Comparison of ENCODE assay signal across 13 mouse cellular contexts in genomic region chr1:54749961-54750360, GRCm38 (mm10).
DNase-seq lines count a peak whose midpoint lies in the region; ATAC-seq and TF ChIP-seq lines count a peak whose summit lies in the region.
"Had no signal": no experiment of that assay in that cellular context is flagged by ENCODE, and none has a peak within 500 bp of the region (broad histone marks: within the 10 kb centered on the region; RNA-seq: fewer than 3 reads in every experiment).

No protein-coding gene starts in this region.

- no peak overlapping the region for H3K9ac ChIP-seq in hindbrain, embryonic 15.5 days
- no peak overlapping the region for H3K9ac ChIP-seq in midbrain, embryonic 16.5 days (ENCODE audit: low read depth, low read length)
- no peak overlapping the region for H3K9ac ChIP-seq in midbrain, embryonic 14.5 days (replicated peaks; ENCODE audit: low read length)
- H3K9ac ChIP-seq in heart, postnatal 0 days (replicated peaks; ENCODE audit: low read depth, low read length), result no peak overlapping the region
- H3K9ac ChIP-seq: forebrain, embryonic 13.5 days had no signal

- no peak overlapping the region for H3K4me3 ChIP-seq in hindbrain, embryonic 15.5 days
- no peak overlapping the region for H3K4me3 ChIP-seq in hindbrain, embryonic 10.5 days
- H3K4me3 ChIP-seq in midbrain, embryonic 16.5 days (ENCODE audit: low read depth, low read length), result no peak overlapping the region
- H3K4me3 ChIP-seq in midbrain, embryonic 14.5 days (replicated peaks; ENCODE audit: low read depth, low read length), result no peak overlapping the region
- H3K4me3 ChIP-seq in heart, postnatal 0 days (ENCODE audit: low read depth, low read length), result no peak overlapping the region
- H3K4me3 ChIP-seq: forebrain, embryonic 13.5 days; myocyte had no signal

- no peaks in the 10 kb centered on the region for H3K36me3 ChIP-seq in hindbrain, embryonic 15.5 days
- H3K36me3 ChIP-seq in hindbrain, embryonic 10.5 days, result no peaks in the 10 kb centered on the region
- H3K36me3 ChIP-seq in midbrain, embryonic 16.5 days (ENCODE audit: control insufficient read depth, insufficient read depth, low read length), result no peaks in the 10 kb centered on the region
- H3K36me3 ChIP-seq in midbrain, embryonic 14.5 days (ENCODE audit: control insufficient read depth, insufficient read depth, low read length), result no peaks in the 10 kb centered on the region
- H3K36me3 ChIP-seq in heart, postnatal 0 days (replicated peaks; ENCODE audit: control insufficient read depth, insufficient read depth, low read length), result no peaks in the 10 kb centered on the region
- H3K36me3 ChIP-seq: G1E had no signal

- no peak for ATAC-seq in hindbrain, embryonic 15.5 days (ENCODE audit: low FRiP score, low read depth)
- ATAC-seq in midbrain, embryonic 16.5 days, result no peak
- ATAC-seq in midbrain, embryonic 14.5 days (ENCODE audit: low FRiP score, low TSS enrichment), result no peak
- peak; percentile 68; the same call in 1 of the 2 replicates for ATAC-seq in heart, postnatal 0 days (ENCODE audit: insufficient read depth, low read depth)
- ATAC-seq: forebrain, embryonic 13.5 days had no signal

- no peak for TF ChIP-seq CTCF in heart, postnatal 0 days (IDR thresholded peaks at IDR 0.05; ENCODE audit: low read depth)

- H3K4me2 ChIP-seq in hindbrain, embryonic 15.5 days, result no peak overlapping the region
- no peak overlapping the region for H3K4me2 ChIP-seq in midbrain, embryonic 16.5 days (ENCODE audit: low read length)
- H3K4me2 ChIP-seq in midbrain, embryonic 14.5 days (ENCODE audit: low read length), result no peak overlapping the region
- no peak overlapping the region for H3K4me2 ChIP-seq in heart, postnatal 0 days (ENCODE audit: low read depth, low read length)
- H3K4me2 ChIP-seq: forebrain, embryonic 13.5 days had no signal

- TF ChIP-seq EP300 in heart, postnatal 0 days (IDR thresholded peaks at IDR 0.05; ENCODE audit: low read depth), result no peak

- no peaks in the 10 kb centered on the region for H3K27me3 ChIP-seq in hindbrain, embryonic 15.5 days
- H3K27me3 ChIP-seq in hindbrain, embryonic 10.5 days (ENCODE audit: insufficient read depth, poor library complexity, severe bottlenecking), result no peaks in the 10 kb centered on the region
- no peaks in the 10 kb centered on the region for H3K27me3 ChIP-seq in midbrain, embryonic 16.5 days (ENCODE audit: control insufficient read depth, insufficient read depth, low read depth, low read length)
- H3K27me3 ChIP-seq in midbrain, embryonic 14.5 days (ENCODE audit: control insufficient read depth, insufficient read depth, low read length), result no peaks in the 10 kb centered on the region
- H3K27me3 ChIP-seq in heart, postnatal 0 days (ENCODE audit: control insufficient read depth, insufficient read depth, low read length), result no peaks in the 10 kb centered on the region
- H3K27me3 ChIP-seq: forebrain, embryonic 13.5 days had no signal

- H3K4me1 ChIP-seq in hindbrain, embryonic 15.5 days (replicated peaks), result peaks cover 8% of the 10 kb centered on the region; the same call in 1 of the 2 replicates
- no peaks in the 10 kb centered on the region for H3K4me1 ChIP-seq in hindbrain, embryonic 10.5 days (replicated peaks)
- H3K4me1 ChIP-seq in midbrain, embryonic 16.5 days (ENCODE audit: control insufficient read depth, insufficient read depth, low read length), result peaks cover 4% of the 10 kb centered on the region; the same call in 1 of the 2 replicates
- H3K4me1 ChIP-seq in midbrain, embryonic 14.5 days (ENCODE audit: control insufficient read depth, insufficient read depth, low read length), result no peaks in the 10 kb centered on the region
- H3K4me1 ChIP-seq in heart, postnatal 0 days (ENCODE audit: control insufficient read depth, insufficient read depth), result peaks cover 18% of the 10 kb centered on the region; the same call in 1 of the 2 replicates
- H3K4me1 ChIP-seq: forebrain, embryonic 13.5 days had no signal

- H3K9me3 ChIP-seq in hindbrain, embryonic 15.5 days, result no peaks in the 10 kb centered on the region
- no peaks in the 10 kb centered on the region for H3K9me3 ChIP-seq in hindbrain, embryonic 10.5 days
- no peaks in the 10 kb centered on the region for H3K9me3 ChIP-seq in midbrain, embryonic 16.5 days (replicated peaks; ENCODE audit: control insufficient read depth, low read length, poor library complexity, severe bottlenecking)
- H3K9me3 ChIP-seq in midbrain, embryonic 14.5 days (ENCODE audit: control insufficient read depth, low read length), result no peaks in the 10 kb centered on the region
- H3K9me3 ChIP-seq in heart, postnatal 0 days (replicated peaks; ENCODE audit: control insufficient read depth, low read length), result no peaks in the 10 kb centered on the region
- H3K9me3 ChIP-seq: forebrain, embryonic 13.5 days; G1E had no signal

- peak overlapping the region; percentile 48; the same call in 1 of the 2 replicates for H3K27ac ChIP-seq in hindbrain, embryonic 15.5 days (replicated peaks)
- H3K27ac ChIP-seq in hindbrain, embryonic 10.5 days, result no peak overlapping the region
- peak overlapping the region; percentile 19; the same call in 1 of the 2 replicates for H3K27ac ChIP-seq in midbrain, embryonic 16.5 days (ENCODE audit: low read length)
- H3K27ac ChIP-seq in midbrain, embryonic 14.5 days (replicated peaks; ENCODE audit: low read depth, low read length), result no peak overlapping the region; the same call in 1 of the 2 replicates
- H3K27ac ChIP-seq in heart, postnatal 0 days (ENCODE audit: low read depth), result peak overlapping the region; percentile 70
- H3K27ac ChIP-seq: forebrain, embryonic 13.5 days; macrophage had no signal

- DNase-seq in hindbrain, embryonic 10.5 days (ENCODE audit: low spot score), result no peak
- DNase-seq in midbrain, embryonic 14.5 days, result no peak
- DNase-seq in heart, postnatal 0 days (ENCODE audit: low spot score), result peak; percentile 13
- DNase-seq in lung, postnatal 36 days, result peak; percentile 56
- no peak for DNase-seq in right cerebral cortex, postnatal 25 days
- DNase-seq in cerebellum, adult 11-12 months, result no peak
- DNase-seq: cerebellum, adult 9-10 months had no signal

- WGBS in hindbrain, embryonic 15.5 days, result 63% methylated on average over 1 of the region's 1 CpGs
- 75% methylated on average over 1 of the region's 1 CpGs for WGBS in hindbrain, embryonic 10.5 days
- 73% methylated on average over 1 of the region's 1 CpGs for WGBS in midbrain, embryonic 16.5 days
- 69% methylated on average over 1 of the region's 1 CpGs for WGBS in midbrain, embryonic 14.5 days
- WGBS in heart, postnatal 0 days, result 19% methylated on average over 1 of the region's 1 CpGs

Comparison
In these comparisons a context has a peak if more than half of its experiments do, and no peak if none do; other contexts are left out.
1. H3K27ac ChIP-seq: peak in hindbrain, embryonic 15.5 days (single experiment), midbrain, embryonic 16.5 days (single experiment) and heart, postnatal 0 days (single experiment); none in hindbrain, embryonic 10.5 days (single experiment) and midbrain, embryonic 14.5 days (single experiment).
2. DNase-seq: peak in heart, postnatal 0 days (single experiment) and lung, postnatal 36 days (single experiment); none in hindbrain, embryonic 10.5 days (single experiment), midbrain, embryonic 14.5 days (single experiment), right cerebral cortex, postnatal 25 days (single experiment) and cerebellum, adult 11-12 months (single experiment).